Mouse (Mus musculus) monocyte, adult 2 months (primary cell): ENCODE results near the gene Cirbp.

ENCODE experiments used
- DNase-seq, 2 experiments: peaks; one replicate each; pipeline ENCODE4 v3.0.0; 2022; ENCODE audit warnings: low spot score in 2 of 2, low read depth in 1 of 2

The Cirbp gene

GRCm38 (mm10) chr10:80175536-80176269, 9.9 kb downstream of the Cirbp start:
- no peak for DNase-seq

GRCm38 (mm10) chr10:80176270-80176834, 10.6 kb downstream of the Cirbp start:
- no peak for DNase-seq

DNA sequence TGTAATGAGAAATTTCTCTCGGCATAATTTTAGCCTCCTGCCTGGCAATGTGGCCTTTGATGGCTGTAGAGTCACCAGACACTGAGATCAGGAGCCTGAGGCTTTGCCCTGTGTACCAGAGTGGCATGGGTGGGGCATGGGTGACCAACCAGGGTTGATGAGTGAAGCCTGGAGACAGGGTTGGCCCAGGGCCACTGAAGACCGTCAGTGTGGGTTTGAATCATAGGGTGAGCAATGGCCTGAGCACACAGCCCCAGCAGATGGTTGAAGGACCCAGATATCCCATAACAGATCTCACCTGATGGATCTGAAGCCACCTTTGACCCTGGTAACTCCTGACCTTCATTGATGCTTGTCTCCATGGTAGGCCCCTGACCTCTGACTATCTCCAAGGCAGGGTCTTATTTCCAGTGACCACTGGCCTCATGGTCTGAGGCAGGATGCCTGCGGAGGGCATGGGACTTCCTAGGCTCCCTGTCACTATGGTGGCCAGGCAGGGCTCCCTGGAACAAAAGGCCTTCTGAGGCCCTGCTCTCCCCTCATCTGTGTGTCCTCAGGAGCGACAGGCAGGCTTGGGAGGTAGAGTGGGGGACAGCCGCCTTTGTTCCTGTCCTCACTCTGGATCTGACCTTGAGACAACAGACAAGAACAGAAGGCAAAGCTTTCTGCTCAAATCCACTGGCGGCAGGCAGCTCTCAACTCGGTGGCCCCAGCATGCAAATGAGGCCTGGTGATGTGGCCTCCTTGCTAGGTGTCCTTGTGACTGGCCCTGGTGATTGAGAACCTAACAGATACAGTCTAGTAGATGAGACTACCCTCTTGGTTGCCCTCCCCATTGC, 11.9 kb downstream of the Cirbp start:
- no peak for DNase-seq

- no peak for DNase-seq
Measured at GRCm38 (mm10) chr10:80179068-80180051, 13.6 kb downstream of the Cirbp start, which contains the start of gene Efna2. TSS of gene Efna2 (plus strand) at chr10:80179482.

- no peak for DNase-seq
Measured at GRCm38 (mm10) chr10:80180288-80180687, 14.5 kb downstream of the Cirbp start.

GRCm38 (mm10) chr10:80180823-80181222, 15.0 kb downstream of the Cirbp start:
- no peak for DNase-seq

DNA sequence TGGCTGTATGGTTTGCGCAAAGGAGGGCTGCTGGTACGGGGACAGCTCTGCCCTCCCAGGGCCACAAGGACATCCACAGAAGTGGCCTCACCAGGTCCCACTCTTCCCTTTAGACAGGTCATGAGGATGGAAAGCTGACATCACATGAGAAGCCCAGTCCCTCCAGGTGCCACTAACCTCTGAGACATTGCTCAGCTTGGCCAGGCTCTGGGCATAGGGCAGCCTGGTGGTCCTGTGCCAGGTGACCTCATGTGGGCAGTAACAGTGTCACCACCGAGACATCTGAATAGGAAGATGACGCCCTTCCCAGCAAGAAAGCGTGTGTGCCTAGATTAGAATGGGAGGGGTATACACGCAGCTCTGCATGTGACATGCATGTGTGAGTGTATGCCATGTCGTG, 16.8 kb downstream of the Cirbp start:
- no peak for DNase-seq

DNA sequence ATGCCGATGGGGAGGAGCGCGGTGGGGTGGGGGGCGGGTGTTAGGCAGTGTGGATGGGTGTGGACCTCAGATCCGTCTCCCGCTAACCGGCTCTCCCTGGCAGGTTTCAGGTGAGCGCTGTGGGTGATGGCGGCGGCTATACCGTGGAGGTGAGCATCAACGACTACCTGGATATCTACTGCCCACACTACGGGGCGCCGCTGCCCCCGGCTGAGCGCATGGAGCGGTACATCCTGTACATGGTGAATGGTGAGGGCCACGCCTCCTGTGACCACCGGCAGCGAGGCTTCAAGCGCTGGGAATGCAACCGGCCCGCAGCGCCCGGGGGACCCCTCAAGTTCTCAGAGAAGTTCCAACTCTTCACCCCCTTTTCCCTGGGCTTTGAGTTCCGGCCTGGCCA, 20.9 kb downstream of the Cirbp start:
- DNase-seq = no peak

DNA sequence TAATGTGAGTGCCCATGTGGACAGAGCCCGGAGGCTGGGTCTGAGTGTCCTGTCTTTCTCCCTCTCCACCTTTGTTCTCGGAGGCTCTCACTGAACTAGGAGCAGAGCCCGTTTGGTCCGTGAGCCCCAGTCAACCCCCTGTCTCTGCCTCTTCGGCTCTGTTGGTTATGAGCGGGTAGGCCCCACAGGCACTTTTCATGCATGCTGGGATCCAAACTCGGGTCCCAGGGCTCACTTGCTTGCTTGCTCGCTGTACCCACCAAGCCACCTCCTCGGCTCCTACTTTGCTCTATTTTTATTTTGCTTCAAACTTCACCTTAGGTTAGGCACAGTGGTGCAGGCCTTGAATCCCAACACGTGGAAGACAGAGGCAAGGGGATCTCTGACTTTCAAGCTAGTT, 22.0 kb downstream of the Cirbp start:
- no peak for DNase-seq

GRCm38 (mm10) chr10:80188453-80189024, 22.8 kb downstream of the Cirbp start:
- no peak for DNase-seq

DNA sequence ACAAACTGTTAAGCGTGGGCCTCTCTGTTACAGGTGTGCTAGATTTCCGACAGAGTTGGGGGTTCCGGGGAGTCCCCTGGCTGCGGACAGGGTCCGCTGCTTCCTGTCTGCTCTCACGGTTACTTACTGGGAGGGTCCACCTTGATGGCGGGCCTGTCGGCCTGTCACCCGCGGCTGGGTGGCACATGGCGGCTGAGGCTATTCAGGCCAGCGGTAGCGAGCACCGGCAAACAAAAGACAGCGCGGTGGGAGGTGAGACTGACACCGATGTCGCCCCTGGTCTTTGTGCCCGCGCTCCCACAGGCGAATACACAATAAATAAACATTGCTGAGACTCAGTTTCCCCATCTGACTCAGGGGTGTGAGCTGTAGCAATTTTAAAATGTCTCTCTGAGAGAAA, 24.2 kb downstream of the Cirbp start:
- DNase-seq = no peak

GRCm38 (mm10) chr10:80190491-80191051, 24.8 kb downstream of the Cirbp start:
- no peak for DNase-seq

DNA sequence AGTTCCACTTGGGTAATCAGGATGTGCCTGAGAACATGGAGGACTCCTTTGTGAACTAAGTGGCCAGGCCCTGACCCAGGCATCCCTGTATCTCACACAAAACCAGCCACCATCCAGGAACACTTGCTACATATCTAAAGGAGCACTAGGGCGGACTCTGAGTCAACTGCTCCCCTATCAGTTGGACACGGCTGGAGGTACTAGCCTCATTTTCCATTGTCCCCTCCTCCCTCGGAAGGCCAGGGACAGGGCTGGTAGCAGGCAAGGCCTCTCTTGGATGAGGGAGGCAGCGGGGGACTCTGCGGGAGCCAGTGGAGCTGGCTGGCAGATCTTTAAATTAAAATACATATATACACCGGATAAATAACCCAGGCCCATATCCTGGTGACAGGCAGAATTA, 28.2 kb downstream of the Cirbp start:
- no peak for DNase-seq

GRCm38 (mm10) chr10:80194441-80194840, 28.7 kb downstream of the Cirbp start:
- DNase-seq = no peak

DNA sequence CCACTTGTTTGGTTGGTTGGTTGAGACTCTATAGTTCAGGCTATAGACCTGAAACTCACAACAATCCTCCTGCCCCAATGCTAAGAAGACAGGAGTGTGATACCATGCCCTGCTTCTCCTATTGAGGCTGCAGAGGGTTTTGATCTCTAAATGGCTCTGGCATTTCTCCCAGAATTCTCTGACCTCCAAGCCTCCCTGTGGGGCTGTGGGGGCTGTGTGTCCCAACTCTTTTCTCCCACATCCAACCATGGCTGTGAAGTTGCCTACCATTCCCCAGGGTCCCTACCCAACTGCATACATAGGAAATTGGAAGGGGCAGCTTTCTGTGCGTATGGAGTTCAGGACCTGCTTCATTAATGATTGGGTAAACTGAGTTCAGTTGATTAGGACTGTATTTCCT, 30.4 kb downstream of the Cirbp start:
- DNase-seq = no peak

DNA sequence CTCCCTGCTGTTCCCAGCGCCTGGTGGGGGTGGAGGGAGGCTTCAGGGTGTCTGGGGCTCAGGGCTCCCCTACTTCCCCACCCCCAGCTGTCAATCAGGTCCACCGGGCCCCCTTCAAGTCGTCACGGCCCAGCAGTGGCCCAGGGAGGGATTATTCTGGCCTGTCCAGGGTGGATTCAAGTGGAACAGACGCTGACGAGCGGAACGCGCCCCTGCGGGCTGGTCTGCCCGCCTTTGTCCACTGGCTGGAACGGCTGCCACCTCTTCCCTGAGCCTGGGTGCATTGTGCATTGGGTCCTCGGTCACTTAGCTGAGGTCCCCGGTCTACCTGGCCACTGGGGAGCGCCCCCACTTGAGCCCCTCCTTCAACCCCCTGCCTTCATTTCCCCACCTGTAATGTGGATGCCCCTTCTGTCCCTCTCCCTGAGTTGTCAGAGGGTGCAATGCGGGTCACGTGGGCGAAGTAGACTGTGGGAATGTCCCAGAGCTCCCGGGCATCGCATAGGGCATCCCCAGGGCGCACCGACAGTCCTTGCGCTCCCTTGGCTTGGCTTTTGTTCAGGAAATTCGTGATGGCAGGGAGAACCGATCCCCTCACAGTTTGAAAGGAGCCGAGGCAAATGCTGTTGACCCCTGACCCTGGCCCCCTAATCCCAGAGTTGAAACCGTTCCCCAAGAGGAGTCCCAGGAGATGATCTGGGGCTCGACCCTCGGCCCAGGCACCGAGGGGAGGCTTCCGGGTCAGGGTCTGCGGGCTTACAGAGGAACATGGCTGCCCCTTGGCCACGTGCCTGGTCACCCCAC, 31.2 kb downstream of the Cirbp start:
- DNase-seq = no peak

DNA sequence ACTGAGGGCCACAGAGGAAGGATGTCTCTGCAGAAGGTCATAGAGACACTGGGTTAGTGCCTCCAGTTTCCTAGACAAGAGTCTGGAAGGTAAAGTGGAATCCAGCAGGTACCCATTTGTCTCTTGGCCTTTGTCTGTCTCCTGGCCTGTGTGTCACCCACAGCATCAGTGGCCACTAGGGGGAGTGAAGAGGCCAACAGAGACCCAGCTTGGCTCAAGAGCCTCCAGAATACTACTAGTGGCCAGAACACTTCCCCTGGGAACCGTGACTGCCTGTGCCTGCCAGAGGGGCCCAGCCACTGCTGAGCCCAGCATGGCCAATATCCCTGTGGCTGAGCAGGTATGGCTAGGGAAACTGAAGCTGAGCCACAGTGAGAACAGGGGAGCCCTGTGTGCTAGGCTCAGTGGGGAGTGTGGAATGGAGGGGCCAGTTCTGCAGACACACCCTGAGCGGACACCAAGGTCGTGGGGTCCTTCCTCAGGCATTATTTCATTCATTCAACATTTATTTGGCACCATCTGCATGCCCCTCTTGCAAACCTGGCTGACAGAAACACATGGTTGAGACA, 33.7 kb downstream of the Cirbp start:
- DNase-seq = peak; percentile 54 to 73

DNA sequence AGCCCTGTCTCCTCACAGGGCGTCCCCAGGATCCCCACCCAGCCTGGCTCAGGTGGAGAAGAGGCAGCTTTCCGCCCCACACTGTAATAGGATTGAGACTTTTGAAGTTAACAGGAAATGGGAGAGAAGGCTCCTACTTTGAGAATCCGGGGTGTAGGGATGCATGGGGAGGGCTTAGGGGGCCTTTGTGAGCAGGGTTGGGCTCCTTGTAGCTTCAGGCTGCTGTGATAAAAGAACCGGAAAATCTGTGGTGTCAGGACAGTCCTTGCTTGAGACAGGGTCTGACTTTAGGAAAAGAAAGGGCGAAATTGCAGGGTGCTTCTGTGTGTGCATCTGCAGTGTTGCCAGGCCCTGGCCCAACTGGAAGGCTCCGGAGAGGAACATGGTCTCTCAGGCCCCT, 34.7 kb downstream of the Cirbp start:
- no peak for DNase-seq

DNA sequence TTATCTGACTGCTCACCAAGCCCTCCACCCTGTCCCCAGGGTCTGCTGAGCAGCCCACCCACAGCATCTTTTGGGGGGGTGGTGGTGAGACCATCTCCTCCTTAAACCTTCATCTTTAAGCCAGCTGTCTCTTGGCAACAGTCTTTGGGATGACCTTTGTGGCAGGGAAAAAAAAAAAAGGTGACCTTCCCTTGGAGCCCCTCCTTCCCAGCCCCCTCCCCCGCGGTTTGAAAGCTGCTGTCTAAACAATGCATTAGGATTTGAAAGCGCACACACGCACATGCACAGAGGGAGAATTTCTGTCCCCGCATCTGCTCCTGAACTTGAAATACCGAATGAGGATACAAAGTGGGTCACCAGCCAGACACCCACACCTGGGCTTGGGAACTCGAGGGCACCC, 38.3 kb downstream of the Cirbp start:
- DNase-seq = no peak
